Mouse (Mus musculus): Measurements from ENCODE around the gene Tbck. TPM values are rescaled to one million over a fixed set of nuclear protein-coding genes. Genes with fewer than 3 reads are reported as not detected.

The Tbck gene
- 10 to 100 TPM; 30.0 to 32.0 TPM for total RNA-seq (2021)
- long read RNA-seq, experiment 1, full-length matches to known transcripts = 20 of 29 reads
- long read RNA-seq, experiment 1, partial matches to known transcripts = 3 of 29 reads
- long read RNA-seq, experiment 1, other reads (novel, unspliced or antisense) = 6 of 29 reads
- long read RNA-seq, experiment 2, full-length matches to known transcripts = 12 of 18 reads
- long read RNA-seq, experiment 2, partial matches to known transcripts = 0 of 18 reads
- long read RNA-seq, experiment 2, other reads (novel, unspliced or antisense) = 6 of 18 reads

DNA sequence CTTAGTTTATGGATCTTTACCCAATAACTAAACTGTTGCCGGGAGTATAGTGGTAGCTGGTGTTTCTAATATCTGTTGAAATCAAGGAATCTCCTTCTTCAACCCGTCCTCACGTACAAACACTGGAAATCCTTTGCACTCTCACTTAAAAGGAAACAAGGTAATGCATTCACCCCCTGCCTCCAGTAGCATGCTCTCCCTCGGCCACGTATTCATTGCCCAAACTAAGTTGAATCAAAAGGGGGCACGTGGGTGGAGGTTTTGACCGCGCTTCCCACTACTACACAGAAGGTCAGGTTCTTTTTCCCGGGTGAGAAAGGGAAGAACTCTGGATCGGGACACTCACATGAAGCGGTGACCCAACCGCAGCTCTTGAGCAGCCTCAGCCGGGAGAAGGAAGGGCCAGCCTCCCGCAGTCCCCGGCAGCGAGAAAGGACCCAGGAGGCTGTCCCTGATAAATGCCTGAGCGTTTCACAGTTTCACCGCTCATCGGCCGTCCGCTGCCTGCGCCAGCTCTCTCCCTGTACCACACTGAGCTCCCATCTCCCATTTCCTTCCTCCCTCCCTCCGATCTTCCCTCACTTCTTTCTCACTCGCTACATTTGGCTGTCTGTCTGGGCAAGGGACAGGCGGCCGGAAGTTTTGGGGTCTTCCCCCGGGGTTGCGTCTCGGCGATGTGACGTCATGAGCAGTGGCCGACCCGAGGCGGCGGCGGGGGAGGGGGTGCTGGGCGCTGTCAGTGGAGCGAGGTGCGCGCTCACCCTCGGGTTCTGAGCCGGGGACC, at the start of gene Tbck:
TSS of gene Tbck (plus strand) at position 698 of the 784 bp plus-strand sequence.
- H3K27ac ChIP-seq = peak within 1 kb of the TSS; percentile 100
- DNase-seq (ENCODE audit: extremely low spot score in 1 of 2, low spot score in 2 of 2) = peak; percentile 93 to 97
- intact Hi-C loops (cut with DNase I) = loop anchor here (10.0 kb wide), 1 partner anchor 1949 kb away; the partner anchor contains the start of gene Rpl34
- peak within 1 kb of the TSS; percentile 97 for H3K4me3 ChIP-seq
- no peak for TF ChIP-seq CTCF (IDR thresholded peaks at IDR 0.05)

DNA sequence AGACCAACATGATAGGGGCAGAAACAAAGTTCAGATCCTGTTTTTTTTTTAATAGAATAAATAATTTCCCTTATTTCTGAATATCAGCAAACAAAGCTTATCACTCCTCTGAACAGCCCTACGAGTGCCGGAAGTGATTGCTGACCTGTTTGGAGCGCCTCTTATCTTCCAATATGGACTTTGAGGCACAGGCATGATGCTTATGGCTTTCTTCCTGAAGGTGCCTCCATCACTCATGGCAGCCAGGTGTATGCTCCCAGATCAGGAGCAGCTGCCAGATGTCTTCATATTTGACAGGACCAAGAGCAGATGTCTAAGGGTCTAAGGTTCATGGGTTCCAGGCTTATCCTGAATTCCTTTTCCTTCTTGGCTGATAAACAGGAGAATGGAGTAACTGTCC, 46.9 kb upstream of the Tbck start:
- DNase-seq (ENCODE audit: extremely low spot score in 1 of 2, low spot score in 2 of 2) = no peak
- H3K27ac ChIP-seq = no peak overlapping the region
- no peak for TF ChIP-seq CTCF (IDR thresholded peaks at IDR 0.05)
- intact Hi-C loops (cut with DNase I) = no loop called here
- no peak overlapping the region for H3K4me3 ChIP-seq

DNA sequence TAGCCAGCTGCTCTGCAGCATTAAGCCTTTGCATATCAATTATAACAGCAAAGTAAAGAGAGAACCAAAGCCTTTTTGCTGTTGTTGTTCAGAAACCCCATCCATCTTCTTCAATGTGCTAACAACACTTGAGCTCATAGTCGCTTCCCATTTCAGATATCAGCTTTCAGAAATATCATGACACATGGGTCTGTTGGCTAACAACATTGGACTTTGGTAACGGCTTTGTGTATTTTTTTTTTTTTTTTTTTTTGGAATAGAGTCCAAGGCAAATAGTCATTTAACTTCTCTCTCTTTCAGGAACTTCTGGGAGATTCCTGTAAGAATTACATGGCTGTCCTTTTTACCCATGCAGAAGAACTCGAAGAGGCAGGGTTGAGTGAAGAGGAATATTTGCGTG, 39.9 kb upstream of the Tbck start:
- no peak for DNase-seq (ENCODE audit: extremely low spot score in 1 of 2, low spot score in 2 of 2)
- Histone ChIP-seq H3K4me3 (no peak overlapping the region), H3K27ac (no peak overlapping the region)
- no peak for TF ChIP-seq CTCF (IDR thresholded peaks at IDR 0.05)
- intact Hi-C loops (cut with DNase I) = no loop called here

DNA sequence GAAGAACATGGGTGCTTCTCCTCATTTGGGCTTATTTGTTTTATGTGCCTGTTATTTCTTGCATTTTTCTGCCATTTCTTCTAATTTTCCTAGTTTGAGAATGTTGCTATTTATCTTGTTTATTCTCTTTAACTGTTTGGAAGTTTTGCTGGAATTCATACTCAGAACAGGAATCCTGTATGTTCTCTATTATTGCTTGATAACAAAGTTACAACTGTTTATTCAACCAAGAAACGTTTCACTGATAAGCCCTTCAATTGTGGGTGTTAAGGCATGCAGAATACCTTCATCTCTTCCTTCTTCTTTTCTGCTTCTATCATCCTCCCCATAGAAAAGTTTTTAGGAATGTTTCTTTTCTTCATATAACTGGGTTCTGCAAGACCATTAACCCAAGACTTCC, 37.1 kb upstream of the Tbck start:
- no peak for TF ChIP-seq CTCF (IDR thresholded peaks at IDR 0.05)
- Histone ChIP-seq H3K4me3 (no peak overlapping the region), H3K27ac (no peak overlapping the region)
- no peak for DNase-seq (ENCODE audit: extremely low spot score in 1 of 2, low spot score in 2 of 2)
- intact Hi-C loops (cut with DNase I) = no loop called here

DNA sequence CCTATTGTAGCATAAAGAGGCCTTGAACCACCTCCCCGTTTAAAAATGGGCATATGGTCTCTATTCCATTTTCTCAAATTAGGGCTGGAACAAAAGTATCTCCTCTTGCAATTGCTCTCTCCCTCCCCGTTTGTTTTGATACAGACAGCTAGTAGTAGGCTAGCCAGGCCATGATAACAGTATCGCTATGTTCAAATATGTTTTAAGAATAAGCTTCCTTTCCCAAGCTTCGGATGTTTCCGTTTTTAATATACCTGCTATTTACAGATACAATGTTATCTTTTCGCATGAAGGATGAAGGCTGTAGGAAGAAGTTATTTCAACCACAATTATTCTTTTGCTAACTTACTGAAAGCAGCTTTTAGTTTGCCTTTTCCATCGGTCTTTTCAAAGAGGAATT, 34.6 kb upstream of the Tbck start:
- no peak for DNase-seq (ENCODE audit: extremely low spot score in 1 of 2, low spot score in 2 of 2)
- intact Hi-C loops (cut with DNase I) = no loop called here
- no peak overlapping the region for H3K27ac ChIP-seq
- no peak for TF ChIP-seq CTCF (IDR thresholded peaks at IDR 0.05)
- no peak overlapping the region for H3K4me3 ChIP-seq

DNA sequence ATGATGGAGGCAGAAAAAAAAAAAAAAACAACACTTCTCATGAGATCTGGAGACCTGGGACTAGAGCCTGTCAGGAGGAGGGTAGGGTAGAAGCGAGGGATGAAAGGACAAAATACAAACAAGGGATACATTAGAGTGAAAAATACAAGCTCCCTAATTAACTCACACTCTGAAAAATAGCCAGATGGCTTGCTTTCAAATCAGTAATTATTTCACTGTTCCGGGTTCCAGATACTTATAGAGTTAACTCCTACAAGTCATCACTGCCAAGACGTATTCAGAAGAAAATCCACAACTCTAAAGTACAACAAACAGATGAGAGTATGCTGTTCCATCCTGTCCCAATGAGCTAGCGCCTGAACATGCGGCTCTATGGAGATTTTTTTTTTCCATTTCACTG, 33.8 kb upstream of the Tbck start:
- DNase-seq (ENCODE audit: extremely low spot score in 1 of 2, low spot score in 2 of 2) = no peak
- no peak overlapping the region for H3K27ac ChIP-seq
- TF ChIP-seq CTCF (IDR thresholded peaks at IDR 0.05) = no peak
- intact Hi-C loops (cut with DNase I) = no loop called here
- no peak overlapping the region for H3K4me3 ChIP-seq

DNA sequence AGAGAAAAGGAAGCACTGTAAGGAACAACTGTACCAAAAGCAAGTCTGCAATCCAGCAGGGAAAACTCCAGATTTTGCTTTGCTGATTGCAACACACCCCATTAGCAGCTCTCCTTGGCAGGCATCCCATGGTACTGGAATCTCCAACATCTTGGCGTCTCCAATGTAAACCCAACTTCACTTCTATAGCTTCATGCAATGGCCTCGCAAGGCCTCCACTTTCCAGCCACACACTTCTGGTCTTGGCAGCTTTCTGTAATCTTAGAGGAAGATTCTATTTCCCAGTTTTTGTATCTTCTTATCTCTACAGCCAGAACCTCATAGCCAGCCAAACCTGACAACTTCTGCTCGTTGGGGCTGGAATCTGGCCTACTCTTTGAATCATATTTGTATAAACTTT, 32.2 kb upstream of the Tbck start:
- no peak for DNase-seq (ENCODE audit: extremely low spot score in 1 of 2, low spot score in 2 of 2)
- no peak for TF ChIP-seq CTCF (IDR thresholded peaks at IDR 0.05)
- no peak overlapping the region for H3K27ac ChIP-seq
- H3K4me3 ChIP-seq = no peak overlapping the region
- intact Hi-C loops (cut with DNase I) = no loop called here

DNA sequence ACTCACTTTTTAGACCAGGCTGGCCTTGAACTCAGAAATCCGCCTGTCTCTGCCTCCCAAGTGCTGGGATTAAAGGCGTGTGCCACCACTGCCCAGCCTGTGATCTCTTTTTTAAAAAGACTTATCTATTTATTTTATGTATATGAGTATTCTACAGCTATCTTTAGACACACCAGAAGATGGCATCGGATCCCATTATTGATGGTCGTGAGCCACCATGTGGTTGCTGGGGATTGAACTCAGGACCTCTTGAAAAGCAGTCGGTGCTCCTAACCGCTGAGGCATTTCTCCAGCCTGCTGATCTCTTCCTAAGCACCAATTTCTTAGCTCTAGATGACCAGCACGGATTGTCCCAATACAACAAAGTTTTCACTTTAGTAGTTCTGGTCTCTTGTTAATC, 30.0 kb upstream of the Tbck start:
- no peak overlapping the region for H3K4me3 ChIP-seq
- no peak for DNase-seq (ENCODE audit: extremely low spot score in 1 of 2, low spot score in 2 of 2)
- intact Hi-C loops (cut with DNase I) = no loop called here
- H3K27ac ChIP-seq = no peak overlapping the region
- no peak for TF ChIP-seq CTCF (IDR thresholded peaks at IDR 0.05)

DNA sequence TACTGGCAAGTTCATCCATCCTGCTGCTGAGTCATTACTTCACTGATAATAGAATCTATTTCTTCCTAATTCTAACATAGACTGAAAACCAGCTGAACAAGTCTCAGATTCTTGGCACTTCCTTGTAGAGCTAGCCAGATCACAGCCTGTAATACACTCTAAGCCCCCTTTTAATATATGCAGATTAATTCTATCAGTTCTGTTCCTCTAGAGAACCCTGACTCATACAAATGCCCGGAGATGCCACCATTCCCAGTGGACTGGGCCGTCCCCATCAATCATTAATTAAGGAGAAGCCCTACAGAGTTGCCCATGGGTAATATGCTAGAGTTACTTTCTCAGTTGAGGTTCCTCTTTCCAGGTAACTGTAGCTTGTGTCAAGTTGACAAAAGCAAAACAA, 28.0 kb upstream of the Tbck start:
- no peak for DNase-seq (ENCODE audit: extremely low spot score in 1 of 2, low spot score in 2 of 2)
- TF ChIP-seq CTCF (IDR thresholded peaks at IDR 0.05) = no peak
- intact Hi-C loops (cut with DNase I) = no loop called here
- no peak overlapping the region for H3K4me3 ChIP-seq
- no peak overlapping the region for H3K27ac ChIP-seq

DNA sequence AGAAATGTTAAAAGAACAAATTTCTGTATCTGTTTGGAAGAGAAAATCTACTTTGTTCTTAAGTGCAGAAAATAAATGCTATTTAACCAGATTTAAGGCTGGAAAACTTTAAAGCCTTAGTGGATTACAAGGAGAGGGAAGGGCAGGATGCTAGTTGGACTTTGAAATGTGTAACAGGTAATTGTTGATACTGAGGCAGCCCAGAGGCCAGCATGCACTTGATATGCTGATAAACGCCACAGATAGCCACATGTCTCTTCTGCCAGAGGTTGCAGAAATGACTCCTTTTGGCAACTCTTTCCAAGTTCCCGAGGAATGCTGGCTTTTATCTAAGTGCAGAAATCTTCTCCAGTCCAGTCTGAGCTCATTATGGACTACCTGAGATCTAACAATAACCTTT, 6.5 kb upstream of the Tbck start:
- no peak for TF ChIP-seq CTCF (IDR thresholded peaks at IDR 0.05)

DNA sequence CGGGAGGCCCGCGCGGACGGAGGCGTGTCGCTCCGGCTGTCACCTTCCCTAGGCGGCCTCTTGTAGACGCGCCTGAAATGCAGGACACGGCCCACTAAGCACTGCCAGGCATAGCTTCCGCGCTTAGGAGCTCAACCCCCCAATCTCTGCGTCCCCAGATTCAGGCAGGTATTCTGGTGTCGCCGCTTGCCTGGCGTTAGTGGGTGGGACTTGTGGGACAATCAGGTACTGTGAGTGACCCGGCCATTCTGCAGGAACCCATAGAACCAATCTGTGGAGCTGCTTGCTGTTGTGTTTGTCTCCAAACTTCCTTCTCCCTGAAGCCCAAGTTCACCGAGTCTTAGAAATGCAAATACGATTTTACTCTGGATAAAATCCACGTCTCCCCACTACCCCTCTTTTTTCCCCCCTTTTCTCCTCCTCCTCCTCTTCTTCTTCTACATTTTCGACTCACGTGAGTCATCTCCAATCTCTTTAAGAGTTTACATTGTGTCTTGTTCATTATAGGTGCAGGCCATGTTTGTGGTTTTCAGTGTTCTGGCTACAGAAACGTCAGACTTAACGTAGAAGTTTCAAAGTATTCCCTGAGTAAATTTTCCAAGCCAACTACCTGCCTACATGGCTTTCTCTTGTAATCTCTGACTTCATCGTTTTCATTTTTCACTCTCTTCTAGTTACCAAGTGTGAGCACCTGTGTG, 436 bp downstream of the Tbck start, which contains the start of gene Aimp1:
TSS of gene Aimp1 (minus strand) at position 140 of the 698 bp plus-strand sequence.
- Histone ChIP-seq H3K4me3 (peak within 1 kb of the TSS; percentile 97), H3K27ac (peak within 1 kb of the TSS; percentile 100)
- no peak for TF ChIP-seq CTCF (IDR thresholded peaks at IDR 0.05)
- DNase-seq (ENCODE audit: extremely low spot score in 1 of 2, low spot score in 2 of 2) = no peak
- intact Hi-C loops (cut with DNase I) = loop anchor here (10.0 kb wide), 1 partner anchor 1950 kb away; the partner anchor contains the start of gene Rpl34

More for the DNA sequence above, 6.5 kb upstream of the Tbck start:
- no peak overlapping the region for H3K27ac ChIP-seq
- intact Hi-C loops (cut with DNase I) = no loop called here
- H3K4me3 ChIP-seq = no peak overlapping the region
- DNase-seq (ENCODE audit: extremely low spot score in 1 of 2, low spot score in 2 of 2) = no peak

DNA sequence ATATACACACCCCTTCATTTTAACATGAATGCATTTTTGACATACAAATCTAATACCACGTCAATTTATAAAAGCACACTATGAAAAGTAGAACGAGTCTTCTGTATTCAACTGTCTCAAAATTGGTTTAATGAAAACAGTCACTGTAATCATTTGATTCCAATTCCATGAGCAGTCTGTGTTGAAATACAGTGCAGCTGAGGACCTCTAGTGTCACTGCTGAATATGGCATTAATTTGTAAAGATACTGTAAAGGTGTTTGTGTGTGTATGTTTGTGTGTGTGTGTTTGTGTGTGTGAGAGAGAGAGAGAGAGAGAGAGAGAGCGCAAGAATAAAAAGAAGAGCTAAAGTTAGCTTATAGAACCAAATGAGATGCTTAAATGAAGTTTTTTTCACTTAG, 17.4 kb downstream of the Tbck start:
- no peak overlapping the region for H3K27ac ChIP-seq
- intact Hi-C loops (cut with DNase I) = loop anchor here (10.0 kb wide), 1 partner anchor 497 kb away; no protein-coding TSS in a partner anchor
- no peak for DNase-seq (ENCODE audit: extremely low spot score in 1 of 2, low spot score in 2 of 2)
- no peak overlapping the region for H3K4me3 ChIP-seq
- peak; percentile 57 for TF ChIP-seq CTCF (IDR thresholded peaks at IDR 0.05)
